In genomic region chr3:132149446-132150025, GRCm38 (mm10) we compare ENCODE assay signal across 20 mouse cellular contexts.
A peak's percentile ranks its signal among the peaks of the same experiment; 100 is the strongest.
DNase-seq lines count a peak whose midpoint lies in the region; ATAC-seq and TF ChIP-seq lines count a peak whose summit lies in the region.
"Had no signal": no experiment of that assay in that cellular context is flagged by ENCODE, and none has a peak within 500 bp of the region (broad histone marks: within the 10 kb centered on the region; RNA-seq: fewer than 3 reads in every experiment).

No protein-coding gene starts in this region.

- no peak for DNase-seq in forebrain, embryonic 11.5 days (ENCODE audit: low spot score)
- DNase-seq in lung, embryonic 14.5 days, result peak; percentile 74
- no peak for DNase-seq in lung, postnatal 10 days
- DNase-seq in right cerebral cortex, postnatal 4 days, result peak; percentile 6
- no peak for DNase-seq in right cerebral cortex, adult 2 months (ENCODE audit: low spot score in 2 of 2)
- no peak for DNase-seq in frontal cortex, postnatal 14 days (ENCODE audit: low spot score in 2 of 2)
- DNase-seq: adrenal gland, adult 2 months; cerebellum, adult 11-12 months; cerebellum, postnatal 25 days; kidney, adult 2 months; liver, embryonic 13.5 days; right cerebral cortex, postnatal 14 days had no signal

- ATAC-seq in forebrain, embryonic 16.5 days, result 0 out of 2 replicates have a peak, but pooled peaks have one; percentile 43
- ATAC-seq in forebrain, embryonic 11.5 days (replicated peaks; ENCODE audit: low FRiP score), result no peak
- ATAC-seq in lung, embryonic 14.5 days (ENCODE audit: insufficient read depth), result no peak

- no peak overlapping the region for H3K4me3 ChIP-seq in forebrain, embryonic 16.5 days (replicated peaks; ENCODE audit: low read length)
- no peak overlapping the region for H3K4me3 ChIP-seq in forebrain, embryonic 11.5 days (ENCODE audit: low read depth, low read length)
- H3K4me3 ChIP-seq in lung, embryonic 14.5 days (ENCODE audit: low read depth, low read length), result no peak overlapping the region
- H3K4me3 ChIP-seq: embryonic facial prominence, embryonic 13.5 days; heart, embryonic 10.5 days; hindbrain, embryonic 15.5 days; limb, embryonic 13.5 days; liver, embryonic 13.5 days; lung, embryonic 15.5 days had no signal

- H3K27me3 ChIP-seq in forebrain, embryonic 16.5 days (replicated peaks; ENCODE audit: control insufficient read depth, insufficient read depth, low read length), result no peaks in the 10 kb centered on the region
- no peaks in the 10 kb centered on the region for H3K27me3 ChIP-seq in forebrain, embryonic 11.5 days (ENCODE audit: control insufficient read depth, insufficient read depth, low read length)
- no peaks in the 10 kb centered on the region for H3K27me3 ChIP-seq in lung, embryonic 14.5 days (ENCODE audit: insufficient read depth, low read length)
- H3K27me3 ChIP-seq: embryonic facial prominence, embryonic 13.5 days; hindbrain, embryonic 15.5 days; limb, embryonic 13.5 days; liver, embryonic 13.5 days; lung, embryonic 15.5 days had no signal

- no peaks in the 10 kb centered on the region for H3K4me1 ChIP-seq in forebrain, embryonic 16.5 days (replicated peaks; ENCODE audit: control insufficient read depth, insufficient read depth, low read length)
- H3K4me1 ChIP-seq in forebrain, embryonic 11.5 days (replicated peaks; ENCODE audit: control insufficient read depth, insufficient read depth, low read length), result no peaks in the 10 kb centered on the region
- no peaks in the 10 kb centered on the region for H3K4me1 ChIP-seq in lung, embryonic 14.5 days (ENCODE audit: insufficient read depth)
- H3K4me1 ChIP-seq: heart, embryonic 10.5 days; hindbrain, embryonic 15.5 days; liver, embryonic 13.5 days; lung, embryonic 15.5 days had no signal

- TF ChIP-seq CTCF in lung, embryonic 14.5 days (IDR thresholded peaks at IDR 0.05; ENCODE audit: low read depth), result no peak

- no peak overlapping the region for H3K9ac ChIP-seq in forebrain, embryonic 16.5 days (replicated peaks; ENCODE audit: low read depth, low read length)
- H3K9ac ChIP-seq in forebrain, embryonic 11.5 days (ENCODE audit: low read length), result no peak overlapping the region
- H3K9ac ChIP-seq in lung, embryonic 14.5 days, result no peak overlapping the region
- H3K9ac ChIP-seq: embryonic facial prominence, embryonic 13.5 days; hindbrain, embryonic 15.5 days; limb, embryonic 13.5 days; liver, embryonic 13.5 days; lung, embryonic 15.5 days had no signal

- no peaks in the 10 kb centered on the region for H3K36me3 ChIP-seq in forebrain, embryonic 16.5 days (ENCODE audit: control insufficient read depth, insufficient read depth)
- H3K36me3 ChIP-seq in forebrain, embryonic 11.5 days (ENCODE audit: control insufficient read depth, insufficient read depth, low read length), result no peaks in the 10 kb centered on the region
- no peaks in the 10 kb centered on the region for H3K36me3 ChIP-seq in lung, embryonic 14.5 days (ENCODE audit: insufficient read depth)
- H3K36me3 ChIP-seq: embryonic facial prominence, embryonic 13.5 days; heart, embryonic 10.5 days; hindbrain, embryonic 15.5 days; limb, embryonic 13.5 days; liver, embryonic 13.5 days; lung, embryonic 15.5 days had no signal

- no peaks in the 10 kb centered on the region for H3K9me3 ChIP-seq in forebrain, embryonic 16.5 days (ENCODE audit: control insufficient read depth, low read length)
- H3K9me3 ChIP-seq in forebrain, embryonic 11.5 days (ENCODE audit: control insufficient read depth, low read length), result no peaks in the 10 kb centered on the region
- no peaks in the 10 kb centered on the region for H3K9me3 ChIP-seq in lung, embryonic 14.5 days (ENCODE audit: low read depth, low read length)
- H3K9me3 ChIP-seq: embryonic facial prominence, embryonic 13.5 days; heart, embryonic 10.5 days; hindbrain, embryonic 15.5 days; limb, embryonic 13.5 days; liver, embryonic 13.5 days; lung, embryonic 15.5 days had no signal

- no peak overlapping the region for H3K4me2 ChIP-seq in forebrain, embryonic 16.5 days (ENCODE audit: low read length)
- no peak overlapping the region for H3K4me2 ChIP-seq in forebrain, embryonic 11.5 days (ENCODE audit: low read depth, low read length, severe bottlenecking)
- no peak overlapping the region for H3K4me2 ChIP-seq in lung, embryonic 14.5 days
- H3K4me2 ChIP-seq: embryonic facial prominence, embryonic 13.5 days; hindbrain, embryonic 15.5 days; limb, embryonic 13.5 days; liver, embryonic 13.5 days; lung, embryonic 15.5 days; midbrain, embryonic 11.5 days had no signal

- H3K27ac ChIP-seq in forebrain, embryonic 16.5 days (ENCODE audit: low read length), result no peak overlapping the region
- no peak overlapping the region for H3K27ac ChIP-seq in forebrain, embryonic 11.5 days (ENCODE audit: low read depth, low read length)
- H3K27ac ChIP-seq in lung, embryonic 14.5 days (ENCODE audit: low read depth), result no peak overlapping the region
- H3K27ac ChIP-seq: embryonic facial prominence, embryonic 13.5 days; heart, embryonic 10.5 days; hindbrain, embryonic 15.5 days; kidney, postnatal 0 days; limb, embryonic 13.5 days; liver, embryonic 13.5 days; lung, embryonic 15.5 days had no signal

- 39% methylated on average over 6 of the region's 6 CpGs for WGBS in forebrain, embryonic 16.5 days
- WGBS in forebrain, embryonic 11.5 days, result 78% methylated on average over 6 of the region's 6 CpGs
- 48% methylated on average over 6 of the region's 6 CpGs for WGBS in lung, embryonic 14.5 days

Comparison
In these comparisons a context has a peak if more than half of its experiments do, and no peak if none do; other contexts are left out.
1. DNase-seq: peak in lung, embryonic 14.5 days (single experiment) and right cerebral cortex, postnatal 4 days (single experiment); none in forebrain, embryonic 11.5 days (single experiment), lung, postnatal 10 days (single experiment), right cerebral cortex, adult 2 months (0 of 2) and frontal cortex, postnatal 14 days (0 of 2).